Mouse (Mus musculus): ENCODE results near the gene Paqr7.

Gene Paqr7

GRCm38 (mm10) chr4:134542726-134543125, 46.2 kb downstream of the Paqr7 start:
- DNase-seq, result no peak

GRCm38 (mm10) chr4:134543261-134543660, 46.8 kb downstream of the Paqr7 start:
- peak; percentile 94 for DNase-seq

DNA sequence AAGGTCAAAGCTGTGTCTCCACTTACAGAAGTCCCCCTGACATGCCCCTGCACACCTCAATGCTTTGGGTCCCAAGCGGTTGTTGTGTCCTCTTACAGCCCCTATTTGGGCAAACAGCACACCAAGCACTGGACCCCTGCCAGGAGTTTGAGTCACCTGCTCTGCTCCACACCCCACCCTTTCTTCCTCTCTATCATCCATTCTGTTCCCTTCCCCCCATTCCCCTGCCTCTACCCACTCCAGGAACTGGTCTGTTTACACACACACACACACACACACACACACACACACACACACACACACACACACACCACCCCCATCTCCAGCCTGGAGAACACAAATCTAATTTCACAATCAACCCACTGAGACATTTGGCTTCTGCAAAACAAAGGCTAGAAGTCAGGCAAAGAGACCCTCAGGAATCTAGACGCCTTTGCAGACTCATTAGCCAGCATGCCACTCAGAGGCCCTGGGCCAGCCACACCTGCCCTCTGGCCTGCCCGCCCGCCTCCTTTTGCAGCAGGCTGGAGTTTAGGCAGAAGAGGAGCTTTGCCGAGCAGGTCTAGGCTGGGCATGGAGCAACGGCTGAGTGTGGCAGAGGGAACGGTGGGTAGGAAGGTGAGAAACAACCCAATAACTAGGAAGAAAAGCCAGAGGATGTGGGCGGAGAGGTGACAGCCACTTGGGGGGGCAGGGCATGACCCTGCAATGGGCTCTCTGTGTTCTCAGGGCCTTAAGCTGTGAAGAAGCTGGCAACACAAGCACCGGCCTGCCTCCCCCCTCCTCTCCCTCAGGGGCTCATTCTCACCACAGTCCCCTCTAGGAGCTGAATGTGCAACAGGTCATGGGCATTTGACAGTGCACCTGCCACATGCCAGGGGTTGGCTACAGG, 50.6 kb downstream of the Paqr7 start:
- DNase-seq, result no peak

DNA sequence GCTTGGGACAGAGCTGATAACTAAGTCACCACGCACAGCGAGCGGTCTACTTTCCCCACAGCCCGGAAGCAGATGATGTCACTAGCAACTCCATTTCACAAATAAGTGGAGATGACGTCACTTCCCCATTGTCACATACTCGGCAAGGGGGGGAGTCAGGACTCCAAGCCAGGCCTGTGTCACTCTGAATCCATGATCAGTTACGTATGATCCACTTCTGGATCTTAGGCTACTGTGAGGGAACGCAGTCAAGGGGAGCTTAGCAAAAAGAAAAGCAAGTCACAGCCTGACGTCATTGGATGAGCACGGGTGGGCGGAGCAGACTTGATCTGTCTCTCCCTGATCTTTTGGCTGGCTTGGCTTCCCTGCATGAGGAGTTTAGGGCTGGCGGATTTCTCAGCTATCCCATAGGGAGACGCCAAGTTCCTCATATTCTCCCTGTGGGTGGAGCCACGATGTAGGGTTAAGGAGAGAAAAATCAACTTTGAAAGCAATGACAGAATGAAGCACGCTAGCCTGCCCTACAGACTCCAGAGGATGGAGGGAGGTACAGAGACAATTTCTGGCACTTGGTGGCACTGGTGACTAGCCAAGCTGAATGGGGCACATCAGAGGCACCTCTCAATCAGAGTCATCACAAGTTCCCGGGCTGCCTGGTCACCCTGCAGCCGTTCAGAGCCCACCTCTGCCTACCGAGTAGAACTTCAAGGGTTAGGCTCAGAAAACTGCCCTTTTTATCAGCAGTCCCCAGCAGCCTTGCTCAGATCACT, 51.9 kb downstream of the Paqr7 start:
- DNase-seq, result no peak

- DNase-seq, result no peak
These were observed 53.4 kb downstream of the Paqr7 start for GRCm38 (mm10) chr4:134549899-134550298.

DNA sequence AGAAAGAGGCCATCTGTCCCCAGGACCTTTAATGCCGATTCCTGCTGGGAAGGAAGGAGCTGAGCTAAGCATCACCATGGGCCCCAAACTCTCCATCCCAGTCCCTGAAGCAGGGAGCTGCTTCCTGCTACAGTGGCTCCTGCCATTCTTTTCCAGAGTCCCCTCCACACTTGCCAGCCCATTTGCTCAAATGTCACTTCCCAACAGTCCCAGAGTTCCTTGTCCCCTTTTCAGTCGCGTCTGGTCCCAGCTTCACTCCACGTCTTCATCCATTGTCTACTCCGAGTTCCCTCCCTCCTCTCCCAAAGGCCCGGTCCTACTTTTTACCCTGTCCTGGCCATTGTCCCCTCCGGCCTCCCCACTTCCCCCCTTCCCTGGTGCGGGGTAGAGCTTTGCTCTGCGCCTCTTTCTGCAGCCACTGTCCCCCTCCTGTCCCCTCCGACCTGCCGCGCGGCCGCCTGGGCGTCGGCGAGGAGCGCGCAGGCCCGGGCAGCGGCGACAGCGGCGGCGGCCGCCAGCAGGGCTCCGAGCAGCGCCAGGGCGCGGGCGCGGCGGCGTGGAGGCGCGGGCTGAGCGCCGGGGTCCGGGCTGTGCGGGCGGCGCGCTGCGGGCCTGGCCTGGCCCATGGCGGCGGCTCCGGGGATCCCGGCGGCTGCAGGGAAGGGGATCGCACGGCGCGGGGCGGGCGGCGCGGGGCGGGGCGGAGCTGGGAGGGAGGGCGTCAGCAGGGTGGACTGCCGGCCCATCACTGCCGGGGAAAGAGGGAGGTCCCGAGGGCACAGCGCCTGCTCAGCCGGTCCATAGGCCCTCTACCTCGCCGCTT, 55.2 kb downstream of the Paqr7 start, which contains the start of gene Selenon:
TSS of gene Selenon (minus strand) at position 673 of the 823 bp plus-strand sequence.
- DNase-seq, result peak; percentile 43

GRCm38 (mm10) chr4:134553631-134554030, 57.1 kb downstream of the Paqr7 start:
- no peak for DNase-seq

GRCm38 (mm10) chr4:134555956-134556580, 59.6 kb downstream of the Paqr7 start:
- DNase-seq, result no peak

DNA sequence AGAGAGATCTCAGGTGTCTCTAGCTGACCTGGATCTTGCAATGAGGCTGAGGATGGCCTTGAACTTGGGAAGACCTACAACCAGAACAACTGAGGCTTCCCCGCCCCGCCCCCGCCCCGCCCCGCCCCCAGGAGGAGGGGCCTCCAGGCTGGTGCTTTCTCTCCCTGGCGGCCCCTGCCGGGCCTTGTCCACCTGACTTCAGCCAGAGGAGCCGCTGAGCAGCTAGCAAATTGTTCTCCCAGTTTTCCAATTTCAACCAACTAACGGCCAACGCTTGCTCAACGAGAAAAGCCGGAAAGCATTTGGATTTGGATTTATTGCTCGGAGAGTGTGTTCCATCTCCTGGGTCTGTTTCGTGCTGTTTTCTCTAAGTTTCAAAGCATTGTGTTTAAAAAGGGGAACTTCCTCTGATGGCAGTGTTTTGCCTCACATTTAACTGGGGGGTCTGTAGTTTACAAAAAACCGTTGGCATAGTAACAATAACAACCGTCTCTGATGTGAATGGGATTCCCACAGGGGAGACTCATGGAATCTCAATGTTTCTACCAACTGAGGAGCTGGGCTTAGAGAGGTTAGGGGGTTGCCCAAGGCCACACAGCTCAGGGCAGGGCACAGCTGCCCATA, 61.2 kb downstream of the Paqr7 start:
- DNase-seq, result no peak

- DNase-seq, result no peak
These were observed 62.1 kb downstream of the Paqr7 start for GRCm38 (mm10) chr4:134558570-134559113.

- no peak for DNase-seq
These were observed 62.7 kb downstream of the Paqr7 start for GRCm38 (mm10) chr4:134559154-134559553.

Data from kidney, adult 18-20 months (tissue).